Mouse (Mus musculus): ENCODE results near the gene Rcor3.

GRCm38 (mm10) chr1:192140313-192140712, 2.5 kb upstream of the Rcor3 start:
- TF ChIP-seq POLR2A (IDR thresholded peaks at IDR 0.05; ENCODE audit: borderline replicate concordance, control insufficient read depth, low read depth, low read length), result no peak
- TF ChIP-seq CTCF (IDR thresholded peaks at IDR 0.05; ENCODE audit: control insufficient read depth, insufficient read depth, low read length), result no peak
